8 mouse cellular contexts compared by ENCODE assay signal in genomic region chr19:45056908-45057698, GRCm38 (mm10). TPM values are rescaled to one million over a fixed set of nuclear protein-coding genes. Genes with fewer than 3 reads are reported as not detected.
DNase-seq lines count a peak whose midpoint lies in the region; ATAC-seq lines count a peak whose summit lies in the region.

No protein-coding gene starts in this region.

- H3K27me3 ChIP-seq in kidney, embryonic 16.5 days (ENCODE audit: insufficient read depth, low read length): no peaks in the 10 kb centered on the region
- H3K27me3 ChIP-seq in forebrain, embryonic 16.5 days (replicated peaks; ENCODE audit: control insufficient read depth, insufficient read depth, low read length): no peaks in the 10 kb centered on the region
- H3K27me3 ChIP-seq in liver, embryonic 15.5 days: no peaks in the 10 kb centered on the region
- no peaks in the 10 kb centered on the region for H3K27me3 ChIP-seq in stomach, embryonic 16.5 days (ENCODE audit: control insufficient read depth, insufficient read depth, low read length)

- ATAC-seq in kidney, embryonic 16.5 days (ENCODE audit: low FRiP score, low TSS enrichment): no peak
- ATAC-seq in forebrain, embryonic 16.5 days: no peak
- ATAC-seq in liver, embryonic 15.5 days (ENCODE audit: insufficient read depth): no peak
- ATAC-seq in stomach, embryonic 16.5 days (ENCODE audit: insufficient read depth, low FRiP score): no peak

- H3K36me3 ChIP-seq in kidney, embryonic 16.5 days (ENCODE audit: insufficient read depth, low read length): peaks cover 8% of the 10 kb centered on the region; the same call in 1 of the 2 replicates
- peaks cover 8% of the 10 kb centered on the region; the same call in 1 of the 2 replicates for H3K36me3 ChIP-seq in forebrain, embryonic 16.5 days (ENCODE audit: control insufficient read depth, insufficient read depth)
- H3K36me3 ChIP-seq in liver, embryonic 15.5 days (replicated peaks): no peaks in the 10 kb centered on the region
- 0 out of 2 replicates have a peak, but pooled peaks cover 5% of the 10 kb centered on the region for H3K36me3 ChIP-seq in stomach, embryonic 16.5 days (ENCODE audit: control insufficient read depth, insufficient read depth, low read length)

- WGBS in kidney, embryonic 16.5 days: 62% methylated on average over 7 of the region's 7 CpGs
- 83% methylated on average over 7 of the region's 7 CpGs for WGBS in forebrain, embryonic 16.5 days
- WGBS in liver, embryonic 15.5 days (ENCODE audit: insufficient replicate concordance): 58% methylated on average over 7 of the region's 7 CpGs
- 57% methylated on average over 7 of the region's 7 CpGs for WGBS in stomach, embryonic 16.5 days

- peak overlapping the region; percentile 62 for H3K4me2 ChIP-seq in kidney, embryonic 16.5 days (replicated peaks; ENCODE audit: low read depth, low read length)
- H3K4me2 ChIP-seq in forebrain, embryonic 16.5 days (ENCODE audit: low read length): peak overlapping the region; percentile 65
- peak overlapping the region; percentile 76 for H3K4me2 ChIP-seq in liver, embryonic 15.5 days
- peak overlapping the region; percentile 91 for H3K4me2 ChIP-seq in stomach, embryonic 16.5 days (ENCODE audit: low read depth, low read length)

- H3K9me3 ChIP-seq in kidney, embryonic 16.5 days (ENCODE audit: low read length): no peaks in the 10 kb centered on the region
- H3K9me3 ChIP-seq in forebrain, embryonic 16.5 days (ENCODE audit: control insufficient read depth, low read length): no peaks in the 10 kb centered on the region
- H3K9me3 ChIP-seq in liver, embryonic 15.5 days (replicated peaks): no peaks in the 10 kb centered on the region
- H3K9me3 ChIP-seq in stomach, embryonic 16.5 days (replicated peaks; ENCODE audit: control insufficient read depth, low read length): no peaks in the 10 kb centered on the region

- H3K4me1 ChIP-seq in kidney, embryonic 16.5 days (ENCODE audit: insufficient read depth, low read length): peaks cover 29% of the 10 kb centered on the region
- H3K4me1 ChIP-seq in forebrain, embryonic 16.5 days (replicated peaks; ENCODE audit: control insufficient read depth, insufficient read depth, low read length): peaks cover 18% of the 10 kb centered on the region
- peaks cover 35% of the 10 kb centered on the region for H3K4me1 ChIP-seq in liver, embryonic 15.5 days (replicated peaks)
- H3K4me1 ChIP-seq in stomach, embryonic 16.5 days (ENCODE audit: control insufficient read depth, insufficient read depth, low read length): peaks cover 17% of the 10 kb centered on the region

- peak overlapping the region; percentile 62 for H3K4me3 ChIP-seq in kidney, embryonic 16.5 days (ENCODE audit: low read length)
- H3K4me3 ChIP-seq in forebrain, embryonic 16.5 days (replicated peaks; ENCODE audit: low read length): peak overlapping the region; percentile 67
- H3K4me3 ChIP-seq in liver, embryonic 15.5 days (replicated peaks): peak overlapping the region; percentile 68
- peak overlapping the region; percentile 76 for H3K4me3 ChIP-seq in stomach, embryonic 16.5 days (replicated peaks; ENCODE audit: low read length)

- no peak for DNase-seq in kidney, adult 18-20 months
- no peak for DNase-seq in right cerebral cortex, postnatal 14 days
- DNase-seq in embryo, embryonic 10 days (ENCODE audit: low spot score): no peak
- no peak for DNase-seq in embryo, embryonic 11 days

- peak overlapping the region; percentile 85 for H3K9ac ChIP-seq in kidney, embryonic 16.5 days (replicated peaks; ENCODE audit: low read length)
- H3K9ac ChIP-seq in forebrain, embryonic 16.5 days (replicated peaks; ENCODE audit: low read depth, low read length): peak overlapping the region; percentile 84; the same call in 1 of the 2 replicates
- H3K9ac ChIP-seq in liver, embryonic 15.5 days: peak overlapping the region; percentile 31; the same call in 1 of the 2 replicates
- peak overlapping the region; percentile 90 for H3K9ac ChIP-seq in stomach, embryonic 16.5 days (ENCODE audit: low read length)

- H3K27ac ChIP-seq in kidney, embryonic 16.5 days (ENCODE audit: low read length): peak overlapping the region; percentile 98
- H3K27ac ChIP-seq in forebrain, embryonic 16.5 days (ENCODE audit: low read length): peak overlapping the region; percentile 95
- peak overlapping the region; percentile 91 for H3K27ac ChIP-seq in liver, embryonic 15.5 days (replicated peaks)
- H3K27ac ChIP-seq in stomach, embryonic 16.5 days (ENCODE audit: low read length): peak overlapping the region; percentile 99

RNA-seq across cellular contexts. Expression of gene Sfxn3, which starts 9.8 kb away (rescaled TPM):
- polyA plus RNA-seq in kidney, embryonic 16.5 days (2015; fragmentation: Nextera tagmentation; extraction: Ambion mirVana): 25.6 and 27.4 TPM in 2 replicates
- 69.5 and 80.3 TPM in 2 replicates for polyA plus RNA-seq in forebrain, embryonic 16.5 days (2015; fragmentation: Nextera tagmentation; extraction: Ambion mirVana)
- polyA plus RNA-seq in liver, embryonic 15.5 days (2015; fragmentation: Nextera tagmentation; extraction: Ambion mirVana): 2.9 and 3.1 TPM in 2 replicates
- polyA plus RNA-seq in stomach, embryonic 16.5 days (2015; fragmentation: Nextera tagmentation; extraction: Ambion mirVana): 28.3 and 29.8 TPM in 2 replicates

RNA-seq across cellular contexts. Expression of gene Pdzd7, which starts 11.6 kb away (rescaled TPM):
- 0.82 and 0.89 TPM in 2 replicates for polyA plus RNA-seq in kidney, embryonic 16.5 days (2015; fragmentation: Nextera tagmentation; extraction: Ambion mirVana)
- polyA plus RNA-seq in forebrain, embryonic 16.5 days (2015; fragmentation: Nextera tagmentation; extraction: Ambion mirVana): 1.9 and 2.7 TPM in 2 replicates
- polyA plus RNA-seq in liver, embryonic 15.5 days (2015; fragmentation: Nextera tagmentation; extraction: Ambion mirVana): not detected in 2 replicates
- polyA plus RNA-seq in stomach, embryonic 16.5 days (2015; fragmentation: Nextera tagmentation; extraction: Ambion mirVana): 0.21 and 0.48 TPM in 2 replicates

RNA-seq across cellular contexts. Expression of gene Kazald1, which starts 17.9 kb away (rescaled TPM):
- polyA plus RNA-seq in kidney, embryonic 16.5 days (2015; fragmentation: Nextera tagmentation; extraction: Ambion mirVana): 14.6 and 18.4 TPM in 2 replicates
- polyA plus RNA-seq in forebrain, embryonic 16.5 days (2015; fragmentation: Nextera tagmentation; extraction: Ambion mirVana): 0.80 and 3.4 TPM in 2 replicates
- 0.24 and 0.32 TPM in 2 replicates for polyA plus RNA-seq in liver, embryonic 15.5 days (2015; fragmentation: Nextera tagmentation; extraction: Ambion mirVana)
- 22.9 and 41.4 TPM in 2 replicates for polyA plus RNA-seq in stomach, embryonic 16.5 days (2015; fragmentation: Nextera tagmentation; extraction: Ambion mirVana)

RNA-seq across cellular contexts. Expression of gene Lzts2, which starts 42.9 kb away (rescaled TPM):
- polyA plus RNA-seq in kidney, embryonic 16.5 days (2015; fragmentation: Nextera tagmentation; extraction: Ambion mirVana): 57.5 and 59.2 TPM in 2 replicates
- 18.2 and 19.5 TPM in 2 replicates for polyA plus RNA-seq in forebrain, embryonic 16.5 days (2015; fragmentation: Nextera tagmentation; extraction: Ambion mirVana)
- polyA plus RNA-seq in liver, embryonic 15.5 days (2015; fragmentation: Nextera tagmentation; extraction: Ambion mirVana): 6.8 and 7.7 TPM in 2 replicates
- polyA plus RNA-seq in stomach, embryonic 16.5 days (2015; fragmentation: Nextera tagmentation; extraction: Ambion mirVana): 27.7 and 36.0 TPM in 2 replicates

RNA-seq across cellular contexts. Expression of gene Mrpl43, which starts 50.9 kb away (rescaled TPM):
- 69.5 and 72.8 TPM in 2 replicates for polyA plus RNA-seq in kidney, embryonic 16.5 days (2015; fragmentation: Nextera tagmentation; extraction: Ambion mirVana)
- polyA plus RNA-seq in forebrain, embryonic 16.5 days (2015; fragmentation: Nextera tagmentation; extraction: Ambion mirVana): 76.9 and 81.8 TPM in 2 replicates
- 27.4 and 28.8 TPM in 2 replicates for polyA plus RNA-seq in liver, embryonic 15.5 days (2015; fragmentation: Nextera tagmentation; extraction: Ambion mirVana)
- polyA plus RNA-seq in stomach, embryonic 16.5 days (2015; fragmentation: Nextera tagmentation; extraction: Ambion mirVana): 62.2 and 64.9 TPM in 2 replicates

Comparison
In these comparisons a context has a peak if more than half of its experiments do, and no peak if none do; other contexts are left out.
1. H3K9ac ChIP-seq: peak in every context shown above with its lines; median percentile 90 in stomach, embryonic 16.5 days; 85 in kidney, embryonic 16.5 days; 84 in forebrain, embryonic 16.5 days; 31 in liver, embryonic 15.5 days.